Mouse (Mus musculus) spleen, adult 2 months (tissue): ENCODE data around the gene Hist2h2ac.

Experiments
- CTCF ChIP-seq: fragments of 200-500 bp; IDR thresholded peaks from 2 replicates; pipeline ENCODE4 v1.5.1; 2011; ENCODE audit warnings: mild to moderate bottlenecking, inconsistent platforms; ENCODE audit not compliant: insufficient read depth, insufficient read length, insufficient replicate concordance; ENCODE audit errors: extremely low read depth
- POLR2A ChIP-seq: fragments of 200-500 bp; IDR thresholded peaks from 2 replicates; pipeline ENCODE4 v1.6.1; 2011; ENCODE audit warnings: low read depth, low read length, inconsistent platforms

DNA sequence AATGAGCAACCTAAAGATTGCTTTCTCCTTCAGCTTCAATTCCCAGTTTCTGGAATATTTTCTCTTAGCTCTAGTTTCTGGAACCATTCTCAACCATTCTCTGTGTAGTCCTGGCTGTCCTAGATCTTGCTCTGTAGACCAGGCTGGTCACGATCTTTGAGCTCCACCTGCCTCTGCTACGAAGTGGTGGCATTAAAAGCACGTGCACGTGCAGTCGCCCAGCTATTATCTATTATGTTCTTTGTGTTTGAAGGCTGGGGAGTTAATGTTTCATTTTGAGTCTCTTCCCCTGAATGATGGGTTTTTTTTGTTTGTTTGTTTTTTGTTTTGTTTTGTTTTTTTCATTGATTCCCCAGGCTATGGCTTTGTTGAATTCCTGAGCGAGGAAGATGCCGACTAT is 47.5 kb downstream of the Hist2h2ac start:
- no peak for TF ChIP-seq CTCF
- TF ChIP-seq POLR2A = no peak
